Comparison of ENCODE assay signal across 26 mouse cellular contexts in genomic region chr1:89441236-89441897, GRCm38 (mm10). TPM values are rescaled to one million over a fixed set of nuclear protein-coding genes. Genes with fewer than 3 reads are reported as not detected.
DNase-seq lines count a peak whose midpoint lies in the region; ATAC-seq and TF ChIP-seq lines count a peak whose summit lies in the region.
"Had no signal": no experiment of that assay in that cellular context is flagged by ENCODE, and none has a peak within 500 bp of the region (broad histone marks: within the 10 kb centered on the region; RNA-seq: fewer than 3 reads in every experiment).

No protein-coding gene starts in this region.

- H3K4me2 ChIP-seq in midbrain, postnatal 0 days (ENCODE audit: low read depth, low read length, poor library complexity, severe bottlenecking), result no peak overlapping the region
- H3K4me2 ChIP-seq in embryonic facial prominence, embryonic 13.5 days, result no peak overlapping the region
- no peak overlapping the region for H3K4me2 ChIP-seq in hindbrain, embryonic 12.5 days (replicated peaks)
- no peak overlapping the region for H3K4me2 ChIP-seq in midbrain, embryonic 12.5 days (replicated peaks)
- H3K4me2 ChIP-seq: heart, embryonic 12.5 days; kidney, embryonic 15.5 days; limb, embryonic 13.5 days; liver, embryonic 12.5 days had no signal

- no peak overlapping the region for H3K4me3 ChIP-seq in midbrain, embryonic 10.5 days
- H3K4me3 ChIP-seq in midbrain, postnatal 0 days (ENCODE audit: low read depth, low read length), result no peak overlapping the region
- no peak overlapping the region for H3K4me3 ChIP-seq in embryonic facial prominence, embryonic 13.5 days
- no peak overlapping the region for H3K4me3 ChIP-seq in hindbrain, embryonic 12.5 days
- H3K4me3 ChIP-seq in midbrain, embryonic 12.5 days, result no peak overlapping the region
- H3K4me3 ChIP-seq: heart, embryonic 12.5 days; kidney, embryonic 15.5 days; limb, embryonic 13.5 days; liver, embryonic 12.5 days had no signal

- no peak for TF ChIP-seq CTCF in midbrain, postnatal 0 days (IDR thresholded peaks at IDR 0.05)

- WGBS in midbrain, embryonic 10.5 days, result 42% methylated on average over 5 of the region's 5 CpGs
- WGBS in midbrain, postnatal 0 days, result 14% methylated on average over 5 of the region's 5 CpGs
- WGBS in embryonic facial prominence, embryonic 13.5 days, result 20% methylated on average over 5 of the region's 5 CpGs
- 13% methylated on average over 5 of the region's 5 CpGs for WGBS in hindbrain, embryonic 12.5 days
- WGBS in midbrain, embryonic 12.5 days, result 23% methylated on average over 5 of the region's 5 CpGs

- 0 out of 2 replicates have a peak, but pooled peaks cover 7% of the 10 kb centered on the region for H3K27me3 ChIP-seq in midbrain, embryonic 10.5 days (ENCODE audit: low read depth, poor library complexity, severe bottlenecking)
- no peaks in the 10 kb centered on the region for H3K27me3 ChIP-seq in midbrain, postnatal 0 days (ENCODE audit: insufficient read depth, low read length)
- no peaks in the 10 kb centered on the region for H3K27me3 ChIP-seq in embryonic facial prominence, embryonic 13.5 days
- H3K27me3 ChIP-seq in hindbrain, embryonic 12.5 days, result no peaks in the 10 kb centered on the region
- H3K27me3 ChIP-seq in midbrain, embryonic 12.5 days, result no peaks in the 10 kb centered on the region
- H3K27me3 ChIP-seq: heart, embryonic 12.5 days; kidney, embryonic 15.5 days; limb, embryonic 13.5 days; liver, embryonic 12.5 days; Patski had no signal

- peaks cover 25% of the 10 kb centered on the region for H3K4me1 ChIP-seq in midbrain, embryonic 10.5 days
- H3K4me1 ChIP-seq in midbrain, postnatal 0 days (ENCODE audit: insufficient read depth, low read length), result no peaks in the 10 kb centered on the region
- H3K4me1 ChIP-seq in embryonic facial prominence, embryonic 13.5 days, result peaks cover 16% of the 10 kb centered on the region
- H3K4me1 ChIP-seq in hindbrain, embryonic 12.5 days, result peaks cover 22% of the 10 kb centered on the region
- H3K4me1 ChIP-seq in midbrain, embryonic 12.5 days, result peaks cover 22% of the 10 kb centered on the region
- H3K4me1 ChIP-seq: kidney, embryonic 15.5 days; liver, embryonic 12.5 days had no signal

- no peak for DNase-seq in midbrain, embryonic 10.5 days (ENCODE audit: low spot score)
- DNase-seq in midbrain, postnatal 0 days (ENCODE audit: low spot score), result no peak
- no peak for DNase-seq in right cerebral cortex, postnatal 36 days (ENCODE audit: low spot score in 2 of 2)
- DNase-seq in MN1 (ENCODE audit: low spot score), result no peak
- no peak for DNase-seq in kidney, postnatal 4 days
- DNase-seq: adrenal gland, adult 2 months; cerebellum, adult 18-20 months; cerebellum, postnatal 14 days; embryo, embryonic 11 days; gastrocnemius, postnatal 10 days; heart, adult 18-20 months; heart, postnatal 10 days; kidney, postnatal 36 days; layer of hippocampus, adult 9-11 months; lung, adult 18-20 months; lung, postnatal 14 days; thymus, adult 2 months had no signal

- no peak for ATAC-seq in midbrain, postnatal 0 days (ENCODE audit: low FRiP score)
- ATAC-seq in embryonic facial prominence, embryonic 13.5 days (ENCODE audit: insufficient number of reproducible peaks, insufficient read depth, low FRiP score, low TSS enrichment, low read depth), result 0 out of 2 replicates have a peak, but pooled peaks have one; percentile 43
- ATAC-seq in hindbrain, embryonic 12.5 days (ENCODE audit: low FRiP score), result peak; percentile 61
- peak; percentile 71; the same call in 1 of the 2 replicates for ATAC-seq in midbrain, embryonic 12.5 days (ENCODE audit: low FRiP score, low read depth)
- ATAC-seq: intestine, postnatal 0 days; liver, embryonic 12.5 days; Patski had no signal

- no peaks in the 10 kb centered on the region for H3K9me3 ChIP-seq in midbrain, embryonic 10.5 days (replicated peaks)
- H3K9me3 ChIP-seq in midbrain, postnatal 0 days (ENCODE audit: low read length), result no peaks in the 10 kb centered on the region
- H3K9me3 ChIP-seq in embryonic facial prominence, embryonic 13.5 days, result no peaks in the 10 kb centered on the region
- H3K9me3 ChIP-seq in hindbrain, embryonic 12.5 days (replicated peaks), result no peaks in the 10 kb centered on the region
- no peaks in the 10 kb centered on the region for H3K9me3 ChIP-seq in midbrain, embryonic 12.5 days
- H3K9me3 ChIP-seq: heart, embryonic 12.5 days; kidney, embryonic 15.5 days; limb, embryonic 13.5 days; liver, embryonic 12.5 days had no signal

- H3K36me3 ChIP-seq in midbrain, embryonic 10.5 days, result no peaks in the 10 kb centered on the region
- no peaks in the 10 kb centered on the region for H3K36me3 ChIP-seq in midbrain, postnatal 0 days (ENCODE audit: insufficient read depth, low read length)
- H3K36me3 ChIP-seq in embryonic facial prominence, embryonic 13.5 days, result no peaks in the 10 kb centered on the region
- H3K36me3 ChIP-seq in hindbrain, embryonic 12.5 days, result no peaks in the 10 kb centered on the region
- no peaks in the 10 kb centered on the region for H3K36me3 ChIP-seq in midbrain, embryonic 12.5 days
- H3K36me3 ChIP-seq: heart, embryonic 12.5 days; kidney, embryonic 15.5 days; limb, embryonic 13.5 days; liver, embryonic 12.5 days had no signal

- H3K9ac ChIP-seq in midbrain, postnatal 0 days (replicated peaks; ENCODE audit: low read length, poor library complexity, severe bottlenecking), result no peak overlapping the region
- H3K9ac ChIP-seq in embryonic facial prominence, embryonic 13.5 days, result no peak overlapping the region
- H3K9ac ChIP-seq in hindbrain, embryonic 12.5 days, result no peak overlapping the region
- H3K9ac ChIP-seq in midbrain, embryonic 12.5 days (replicated peaks), result no peak overlapping the region
- H3K9ac ChIP-seq: heart, embryonic 12.5 days; kidney, embryonic 15.5 days; limb, embryonic 13.5 days; liver, embryonic 12.5 days had no signal

- H3K27ac ChIP-seq in midbrain, embryonic 10.5 days (replicated peaks), result peak overlapping the region; percentile 52; the same call in 1 of the 2 replicates
- H3K27ac ChIP-seq in midbrain, postnatal 0 days (ENCODE audit: low read depth, low read length), result no peak overlapping the region
- H3K27ac ChIP-seq in embryonic facial prominence, embryonic 13.5 days, result peak overlapping the region; percentile 72
- peak overlapping the region; percentile 55; the same call in 1 of the 2 replicates for H3K27ac ChIP-seq in hindbrain, embryonic 12.5 days
- peak overlapping the region; percentile 49 for H3K27ac ChIP-seq in midbrain, embryonic 12.5 days (replicated peaks)
- H3K27ac ChIP-seq: kidney, embryonic 15.5 days; limb, embryonic 13.5 days; liver, embryonic 12.5 days had no signal

RNA-seq across cellular contexts. Expression of gene Agap1, which starts 13.2 kb away (rescaled TPM):
- polyA plus RNA-seq in midbrain, embryonic 10.5 days (2016; fragmentation: Nextera tagmentation; extraction: Ambion mirVana), result 16.6 and 23.2 TPM in 2 replicates
- total RNA-seq in midbrain, postnatal 0 days (2014; rRNA removed), result 175 and 187 TPM in 2 replicates
- 40.4 and 45.9 TPM in 2 replicates for polyA plus RNA-seq in midbrain, postnatal 0 days (2015; fragmentation: Nextera tagmentation; extraction: Ambion mirVana)
- 12.2 and 14.4 TPM in 2 replicates for polyA plus RNA-seq in embryonic facial prominence, embryonic 13.5 days (2015; fragmentation: Nextera tagmentation; extraction: Ambion mirVana)
- 74.8 and 81.3 TPM in 2 replicates for polyA plus RNA-seq in hindbrain, embryonic 12.5 days (2016; fragmentation: Nextera tagmentation; extraction: Ambion mirVana)
- polyA plus RNA-seq in midbrain, embryonic 12.5 days (2016; fragmentation: Nextera tagmentation; extraction: Ambion mirVana), result 61.9 and 91.4 TPM in 2 replicates
